Mouse (Mus musculus) intestine, embryonic 16.5 days (tissue): ENCODE results near the gene Ncf2. TPM values are rescaled to one million over a fixed set of nuclear protein-coding genes. Genes with fewer than 3 reads are reported as not detected.

Source experiments
- ATAC-seq: fragments of 200-750 bp; cut with Nextera tagmentation; 2 replicates; pipeline ENCODE4 v1.8.0; 2017; ENCODE audit warnings: moderate TSS enrichment, moderate library complexity
- H3K27ac ChIP-seq: fragments of 300-500 bp; sonication (generic); 2 replicates; pipeline ENCODE4 v1.5.1; 2014; ENCODE audit warnings: mild to moderate bottlenecking, low read length
- H3K27me3 ChIP-seq: fragments of 300-500 bp; sonication (generic); replicated peaks from 2 replicates; pipeline ENCODE4 v1.6.1; 2014; ENCODE audit warnings: low read length, control low read depth, mixed read lengths; ENCODE audit not compliant: control insufficient read depth, insufficient read depth
- H3K36me3 ChIP-seq: fragments of 300-500 bp; sonication (generic); 2 replicates; pipeline ENCODE4 v1.6.1; 2014; ENCODE audit warnings: low read length, control low read depth; ENCODE audit not compliant: control insufficient read depth, insufficient read depth
- H3K4me1 ChIP-seq: fragments of 300-500 bp; sonication (generic); 2 replicates; pipeline ENCODE4 v1.6.1; 2014; ENCODE audit warnings: low read length, control low read depth, mixed read lengths; ENCODE audit not compliant: control insufficient read depth, insufficient read depth
- H3K4me2 ChIP-seq: fragments of 300-500 bp; sonication (generic); 2 replicates; pipeline ENCODE4 v1.6.1; 2014; ENCODE audit warnings: low read depth, low read length, control low read depth
- H3K4me3 ChIP-seq: fragments of 300-500 bp; sonication (generic); 2 replicates; pipeline ENCODE4 v1.5.1; 2014; ENCODE audit warnings: mild to moderate bottlenecking, low read length
- H3K9ac ChIP-seq: fragments of 300-500 bp; sonication (generic); 2 replicates; pipeline ENCODE4 v1.6.1; 2014; ENCODE audit warnings: low read depth, low read length
- H3K9me3 ChIP-seq: fragments of 300-500 bp; sonication (generic); 2 replicates; pipeline ENCODE4 v1.6.1; 2016; ENCODE audit warnings: low read length, control low read depth; ENCODE audit not compliant: control insufficient read depth
- WGBS: fragments of 180-500 bp; shearing (Covaris S2); extraction: QIAGEN DNeasy Blood & Tissue Kit; methylation state at CpG from one replicate; pipeline ENCODE4 v1.1.7; 2014; 5-methylcytosine and 5-hydroxymethylcytosine counted together
- polyA plus RNA-seq: library from polyadenylated mRNA; unstranded; fragments of >200 nt; fragmentation: Nextera tagmentation; extraction: Ambion mirVana; gene quantifications from 2 replicates; pipeline ENCODE4 v1.2.1, GENCODE M21; 2015

Ncf2 gene
- polyA plus RNA-seq, 1 experiment from 2014 or later, result 10.6 TPM

DNA sequence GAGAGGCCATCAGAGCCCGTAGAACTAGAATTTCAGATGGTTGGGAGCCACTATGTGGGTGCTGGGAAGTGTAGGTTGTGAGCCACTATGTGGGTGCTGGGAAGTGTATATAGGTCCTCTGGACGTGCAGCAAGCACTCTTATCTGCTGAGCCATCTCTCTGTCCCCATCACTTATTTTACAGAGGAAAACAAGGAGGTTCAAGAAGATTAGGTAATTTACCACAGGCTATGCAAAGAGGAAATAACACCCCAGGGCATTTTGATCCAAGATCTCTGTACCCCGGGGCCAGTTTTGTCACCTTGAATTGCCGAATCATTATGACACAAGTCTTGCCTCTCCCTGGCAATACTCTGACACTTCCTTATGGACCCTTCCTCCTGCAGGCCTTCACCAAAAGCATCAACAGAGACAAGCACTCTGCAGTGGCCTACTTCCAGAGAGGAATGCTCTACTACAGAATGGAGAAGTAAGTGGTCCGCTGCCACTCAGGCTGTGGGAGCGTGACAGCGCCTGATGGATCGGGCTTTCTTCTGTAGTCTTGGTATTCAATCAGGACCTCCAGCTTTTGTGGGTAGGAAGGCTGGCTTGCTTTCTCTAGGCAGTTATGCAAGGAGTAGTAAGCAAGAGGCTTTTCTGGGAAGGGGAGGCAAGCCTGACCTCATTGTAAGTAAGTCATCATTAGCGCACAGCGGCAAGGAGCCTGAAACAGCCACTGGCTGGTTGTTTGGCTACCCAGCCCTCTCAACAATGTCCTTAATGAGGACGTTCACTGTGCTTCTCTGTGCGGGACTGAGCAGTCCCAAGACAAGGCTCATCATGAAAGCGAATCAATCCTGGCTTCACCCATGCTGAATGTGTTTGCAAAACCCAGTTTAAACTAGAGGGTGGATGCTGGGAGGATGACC lies 10.8 kb downstream of the Ncf2 start:
- no peak for ATAC-seq
- peaks cover 19% of the 10 kb centered on the region for H3K4me1 ChIP-seq
- H3K27ac ChIP-seq, result no peak overlapping the region
- H3K9me3 ChIP-seq, result no peaks in the 10 kb centered on the region
- H3K4me3 ChIP-seq, result no peak overlapping the region
- H3K27me3 ChIP-seq, result no peaks in the 10 kb centered on the region
- H3K9ac ChIP-seq, result no peak overlapping the region
- no peak overlapping the region for H3K4me2 ChIP-seq
- no peaks in the 10 kb centered on the region for H3K36me3 ChIP-seq
- WGBS, result 74% methylated on average over 13 of the region's 13 CpGs

DNA sequence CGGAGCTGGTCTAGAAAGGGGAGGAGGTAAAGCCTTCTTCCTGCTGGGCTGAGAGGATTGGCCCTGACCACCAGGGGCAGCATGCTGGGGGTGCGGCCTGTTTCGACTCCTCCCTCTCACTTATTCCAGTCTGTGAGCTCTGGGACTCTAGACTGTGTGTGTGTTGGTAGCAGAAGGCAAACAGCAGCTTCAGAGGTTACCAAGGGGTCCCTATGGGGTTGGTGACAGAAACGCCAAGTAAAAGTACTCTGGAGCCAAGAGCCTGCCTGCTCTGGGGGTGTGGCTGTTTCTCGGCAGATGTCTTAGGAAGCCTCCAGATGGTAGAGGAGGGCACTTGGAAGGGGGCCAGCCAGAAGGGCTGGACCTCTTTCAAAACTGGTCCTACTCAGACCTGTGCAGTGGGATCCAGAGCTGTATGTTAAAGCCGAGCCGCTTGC lies 15.3 kb downstream of the Ncf2 start:
- Histone ChIP-seq H3K36me3 (no peaks in the 10 kb centered on the region), H3K9me3 (no peaks in the 10 kb centered on the region), H3K27ac (no peak overlapping the region), H3K9ac (peak overlapping the region; percentile 4; the same call in 1 of the 2 replicates), H3K27me3 (no peaks in the 10 kb centered on the region), H3K4me2 (peak overlapping the region; percentile 26; the same call in 1 of the 2 replicates), H3K4me3 (no peak overlapping the region), H3K4me1 (peaks cover 10% of the 10 kb centered on the region; the same call in 1 of the 2 replicates)
- WGBS, result 33% methylated on average over 7 of the region's 7 CpGs
- ATAC-seq, result peak; percentile 83

DNA sequence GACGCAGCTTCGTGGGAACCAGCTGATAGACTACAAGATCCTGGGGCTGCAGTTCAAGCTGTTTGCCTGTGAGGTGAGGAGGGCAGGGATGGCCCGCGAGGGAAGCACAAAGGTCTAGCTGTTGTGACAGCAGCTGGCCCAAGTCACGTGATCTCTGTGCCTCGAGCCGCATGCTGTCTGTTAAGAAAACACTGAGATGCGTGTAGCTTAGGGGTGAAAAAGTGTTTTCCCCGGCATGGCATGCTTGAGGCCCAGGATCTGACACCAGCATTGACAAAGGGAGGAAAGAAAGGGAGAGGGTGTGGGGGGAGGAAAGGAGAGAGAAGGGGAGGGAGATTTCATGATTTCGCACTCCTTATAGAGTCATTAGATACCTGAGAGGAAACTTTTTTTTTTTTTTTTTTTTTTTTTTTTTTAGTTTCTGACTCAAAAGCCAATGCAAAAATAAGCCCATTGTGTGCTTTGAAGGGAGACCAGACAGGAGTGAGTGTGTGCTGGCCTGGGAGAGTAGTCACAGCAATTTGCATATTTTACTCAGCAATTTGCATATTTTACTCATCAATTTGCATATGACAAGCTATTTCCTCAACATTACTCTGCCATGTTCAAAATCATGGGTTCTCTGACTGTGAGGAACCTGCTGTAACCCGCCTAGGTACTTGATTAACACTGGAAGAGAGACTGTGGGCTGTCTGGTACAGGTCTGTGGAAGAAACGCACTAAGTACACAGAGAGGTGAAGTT lies 17.2 kb downstream of the Ncf2 start:
- 31% methylated on average over 12 of the region's 12 CpGs for WGBS

DNA sequence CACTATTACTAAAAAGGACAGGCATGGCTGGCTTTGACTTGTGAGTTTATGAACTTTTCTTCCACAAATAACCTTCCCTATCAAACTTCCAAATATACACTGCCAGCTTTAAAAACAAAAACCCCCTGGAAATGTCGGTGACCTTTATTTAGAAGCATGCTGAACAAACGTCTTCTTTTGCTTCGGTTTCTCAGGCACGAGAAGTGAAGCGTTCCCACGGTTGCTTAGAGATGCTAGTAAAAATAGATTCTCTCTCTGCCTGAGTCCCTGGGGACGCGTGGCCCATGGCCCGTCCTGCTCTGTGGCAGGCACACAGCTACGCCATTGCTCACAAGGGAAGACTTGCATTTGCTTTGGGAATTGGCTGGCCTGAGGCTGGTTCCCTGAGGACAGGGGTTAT lies 17.8 kb downstream of the Ncf2 start:
- H3K4me1 ChIP-seq, result peaks cover 10% of the 10 kb centered on the region; the same call in 1 of the 2 replicates
- WGBS, result 53% methylated on average over 10 of the region's 10 CpGs
- H3K9ac ChIP-seq, result no peak overlapping the region
- no peaks in the 10 kb centered on the region for H3K36me3 ChIP-seq
- H3K9me3 ChIP-seq, result no peaks in the 10 kb centered on the region
- no peaks in the 10 kb centered on the region for H3K27me3 ChIP-seq
- no peak overlapping the region for H3K4me3 ChIP-seq
- no peak overlapping the region for H3K27ac ChIP-seq
- no peak overlapping the region for H3K4me2 ChIP-seq
- no peak for ATAC-seq

More for the DNA sequence above, 17.2 kb downstream of the Ncf2 start:
- Histone ChIP-seq H3K9me3 (no peaks in the 10 kb centered on the region), H3K27me3 (no peaks in the 10 kb centered on the region), H3K36me3 (no peaks in the 10 kb centered on the region), H3K4me3 (no peak overlapping the region), H3K27ac (no peak overlapping the region), H3K4me1 (peaks cover 10% of the 10 kb centered on the region; the same call in 1 of the 2 replicates), H3K9ac (no peak overlapping the region), H3K4me2 (no peak overlapping the region)
- peak; percentile 60 for ATAC-seq

DNA sequence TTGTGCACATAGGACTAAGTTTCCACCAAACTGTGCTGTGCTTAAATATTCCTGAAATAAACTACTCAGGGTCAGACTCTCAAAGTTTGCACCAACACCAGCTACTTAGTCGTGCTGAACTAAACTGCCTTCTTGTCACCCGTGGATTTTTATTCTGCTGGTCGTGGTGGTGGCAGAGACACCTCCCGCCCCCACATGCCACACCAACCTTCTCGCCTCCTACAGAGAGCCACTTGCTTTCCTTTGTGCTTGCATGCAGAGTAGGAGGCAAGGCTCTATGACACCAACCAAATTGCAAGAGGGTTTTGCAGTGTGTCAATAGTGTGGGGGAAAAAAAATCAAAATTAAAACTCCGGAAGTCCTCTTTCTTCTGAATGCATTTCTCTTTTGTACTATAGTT lies 19.6 kb downstream of the Ncf2 start:
- ATAC-seq, result no peak
- Histone ChIP-seq H3K9me3 (no peaks in the 10 kb centered on the region), H3K27ac (no peak overlapping the region), H3K36me3 (no peaks in the 10 kb centered on the region), H3K9ac (no peak overlapping the region), H3K4me3 (no peak overlapping the region), H3K4me1 (peaks cover 10% of the 10 kb centered on the region; the same call in 1 of the 2 replicates), H3K27me3 (no peaks in the 10 kb centered on the region), H3K4me2 (no peak overlapping the region)
- 78% methylated on average over 6 of the region's 6 CpGs for WGBS

DNA sequence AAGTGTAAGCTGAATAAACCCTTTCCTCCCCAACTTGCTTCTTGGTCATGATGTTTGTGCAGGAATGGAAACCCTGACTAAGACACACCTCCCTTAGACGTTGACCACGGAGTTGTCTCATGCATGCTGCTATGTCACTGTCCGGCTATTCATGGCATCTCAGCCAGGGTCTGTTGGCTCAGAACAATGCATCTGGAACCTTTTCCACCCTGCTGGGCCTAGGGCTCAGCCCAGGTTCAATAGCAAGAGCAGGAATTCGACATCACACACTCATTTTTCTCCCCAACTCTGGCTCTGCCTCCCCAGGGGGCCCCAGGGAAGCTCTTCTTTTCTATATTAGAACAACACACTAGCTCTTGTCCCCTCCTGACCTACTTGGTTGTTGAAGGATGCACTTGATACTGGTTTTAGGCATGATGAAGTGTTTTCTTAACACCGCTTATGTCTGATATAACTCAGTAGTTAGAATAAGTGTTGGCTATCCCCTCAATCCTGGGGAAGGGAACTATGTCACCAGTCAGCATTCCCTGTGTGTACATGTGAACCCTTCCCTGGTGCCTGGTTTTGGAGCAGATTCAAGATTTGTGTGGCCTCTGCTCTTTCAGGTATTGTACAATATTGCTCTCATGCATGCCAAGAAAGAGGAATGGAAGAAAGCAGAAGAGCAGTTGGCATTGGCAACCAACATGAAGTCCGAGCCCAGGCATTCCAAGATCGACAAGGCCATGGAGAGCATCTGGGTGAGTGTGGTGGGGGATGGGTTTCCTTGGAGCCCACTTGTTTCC lies 21.1 kb downstream of the Ncf2 start:
- no peak overlapping the region for H3K4me3 ChIP-seq
- H3K4me2 ChIP-seq, result no peak overlapping the region
- no peak overlapping the region for H3K9ac ChIP-seq
- no peaks in the 10 kb centered on the region for H3K27me3 ChIP-seq
- no peak overlapping the region for H3K27ac ChIP-seq
- 79% methylated on average over 7 of the region's 7 CpGs for WGBS
- no peak for ATAC-seq
- no peaks in the 10 kb centered on the region for H3K36me3 ChIP-seq
- no peaks in the 10 kb centered on the region for H3K4me1 ChIP-seq
- H3K9me3 ChIP-seq, result no peaks in the 10 kb centered on the region

DNA sequence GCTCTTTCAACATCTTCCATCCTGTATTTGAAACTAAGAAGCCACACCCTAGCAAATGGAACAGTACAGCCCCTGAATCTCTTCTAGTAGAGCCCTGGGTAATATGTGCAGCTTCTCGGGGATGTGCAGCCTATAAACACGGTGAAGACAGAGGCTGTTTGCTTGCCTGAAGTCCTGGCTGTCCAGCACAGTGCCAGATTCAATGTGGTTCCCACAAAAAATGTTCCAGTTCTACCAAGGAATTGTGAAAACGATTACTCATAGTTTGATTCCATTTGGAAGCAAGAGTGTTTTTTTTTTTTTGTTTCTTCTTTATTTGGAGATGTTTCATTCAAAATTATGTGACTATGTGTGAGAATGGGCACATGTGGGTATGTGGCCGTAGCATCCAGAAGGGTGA lies 21.8 kb downstream of the Ncf2 start:
- ATAC-seq, result no peak
- Histone ChIP-seq H3K9ac (no peak overlapping the region), H3K4me1 (no peaks in the 10 kb centered on the region), H3K36me3 (no peaks in the 10 kb centered on the region), H3K4me2 (no peak overlapping the region), H3K27ac (no peak overlapping the region), H3K9me3 (no peaks in the 10 kb centered on the region), H3K4me3 (no peak overlapping the region), H3K27me3 (no peaks in the 10 kb centered on the region)
- 89% methylated on average over 4 of the region's 4 CpGs for WGBS

DNA sequence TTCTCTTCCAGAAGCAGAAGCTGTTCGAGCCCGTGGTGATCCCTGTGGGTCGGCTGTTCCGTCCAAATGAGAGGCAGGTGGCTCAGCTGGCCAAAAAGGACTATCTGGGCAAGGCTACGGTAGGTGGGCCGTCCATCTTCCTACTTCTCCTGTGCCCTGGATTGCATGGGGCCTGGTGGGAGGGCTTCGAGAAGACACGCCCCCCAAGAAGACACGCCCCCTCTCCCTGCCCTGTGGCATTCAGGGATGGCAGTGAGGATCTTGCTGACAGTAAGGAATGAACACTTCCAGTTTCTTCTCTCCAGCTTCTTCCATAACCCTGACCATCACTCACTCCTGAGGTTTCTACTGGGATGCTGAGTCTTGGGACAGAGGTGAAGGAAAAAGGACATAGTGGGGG lies 24.2 kb downstream of the Ncf2 start:
- no peak overlapping the region for H3K9ac ChIP-seq
- H3K9me3 ChIP-seq, result no peaks in the 10 kb centered on the region
- no peak overlapping the region for H3K4me3 ChIP-seq
- H3K27me3 ChIP-seq, result no peaks in the 10 kb centered on the region
- H3K4me2 ChIP-seq, result no peak overlapping the region
- no peak for ATAC-seq
- WGBS, result 72% methylated on average over 9 of the region's 9 CpGs
- no peaks in the 10 kb centered on the region for H3K36me3 ChIP-seq
- no peaks in the 10 kb centered on the region for H3K4me1 ChIP-seq
- H3K27ac ChIP-seq, result no peak overlapping the region

DNA sequence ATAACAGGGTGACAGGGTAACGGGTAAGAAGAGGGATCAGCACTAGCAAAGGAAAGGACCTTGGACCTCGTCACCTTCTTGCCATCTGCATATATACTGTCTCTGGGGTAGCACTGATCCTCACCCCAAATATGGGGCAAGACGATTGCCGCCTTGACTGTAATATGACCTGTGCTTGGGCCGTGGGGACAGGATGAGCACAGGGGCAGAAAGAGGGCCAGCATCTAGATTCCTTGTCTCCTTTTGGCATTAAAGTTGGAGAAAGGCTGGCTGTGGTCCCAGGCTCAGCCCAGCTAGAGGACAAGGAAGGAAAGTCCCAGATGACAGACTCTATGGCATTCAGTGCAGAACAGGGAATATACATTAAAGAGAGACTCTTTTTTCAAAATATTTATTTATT lies 26.5 kb downstream of the Ncf2 start:
- no peaks in the 10 kb centered on the region for H3K27me3 ChIP-seq
- H3K36me3 ChIP-seq, result no peaks in the 10 kb centered on the region
- no peak overlapping the region for H3K27ac ChIP-seq
- H3K9ac ChIP-seq, result no peak overlapping the region
- H3K4me3 ChIP-seq, result no peak overlapping the region
- no peak for ATAC-seq
- H3K9me3 ChIP-seq, result no peaks in the 10 kb centered on the region
- 84% methylated on average over 5 of the region's 5 CpGs for WGBS
- H3K4me1 ChIP-seq, result no peaks in the 10 kb centered on the region
- H3K4me2 ChIP-seq, result no peak overlapping the region
